Mouse (Mus musculus): ENCODE results near the gene Flt3.
A peak's percentile ranks its signal among the peaks of the same experiment; 100 is the strongest.

- TF ChIP-seq CTCF (IDR thresholded peaks at IDR 0.05; ENCODE audit: insufficient read depth, low read length) (no peak), POLR2A (IDR thresholded peaks at IDR 0.05; ENCODE audit: borderline replicate concordance, extremely low read depth, low read depth, low read length) (peak; percentile 16; the same call in 1 of the 2 replicates)
Observed at GRCm38 (mm10) chr5:147430936-147431839, 30.9 kb upstream of the Flt3 start.

Measured in lung, adult 2 months (tissue).